Mouse (Mus musculus) thymus, adult 2 months (tissue): Measurements from ENCODE around the gene Gm20388.

Experiments
- CTCF ChIP-seq: fragments of 200-500 bp; IDR thresholded peaks from 2 replicates; pipeline ENCODE4 v1.5.1; 2012; ENCODE audit warnings: mild to moderate bottlenecking, control low read depth, low read length, moderate library complexity, borderline replicate concordance; ENCODE audit not compliant: control insufficient read depth, poor library complexity, insufficient read depth; ENCODE audit errors: extremely low read depth
- POLR2A ChIP-seq: fragments of 200-500 bp; IDR thresholded peaks from 2 replicates; pipeline ENCODE4 v1.6.1; 2012; ENCODE audit warnings: mild to moderate bottlenecking, low read length, control low read depth, moderate library complexity; ENCODE audit not compliant: control insufficient read depth, poor library complexity, insufficient read depth; ENCODE audit errors: extremely low read depth

DNA sequence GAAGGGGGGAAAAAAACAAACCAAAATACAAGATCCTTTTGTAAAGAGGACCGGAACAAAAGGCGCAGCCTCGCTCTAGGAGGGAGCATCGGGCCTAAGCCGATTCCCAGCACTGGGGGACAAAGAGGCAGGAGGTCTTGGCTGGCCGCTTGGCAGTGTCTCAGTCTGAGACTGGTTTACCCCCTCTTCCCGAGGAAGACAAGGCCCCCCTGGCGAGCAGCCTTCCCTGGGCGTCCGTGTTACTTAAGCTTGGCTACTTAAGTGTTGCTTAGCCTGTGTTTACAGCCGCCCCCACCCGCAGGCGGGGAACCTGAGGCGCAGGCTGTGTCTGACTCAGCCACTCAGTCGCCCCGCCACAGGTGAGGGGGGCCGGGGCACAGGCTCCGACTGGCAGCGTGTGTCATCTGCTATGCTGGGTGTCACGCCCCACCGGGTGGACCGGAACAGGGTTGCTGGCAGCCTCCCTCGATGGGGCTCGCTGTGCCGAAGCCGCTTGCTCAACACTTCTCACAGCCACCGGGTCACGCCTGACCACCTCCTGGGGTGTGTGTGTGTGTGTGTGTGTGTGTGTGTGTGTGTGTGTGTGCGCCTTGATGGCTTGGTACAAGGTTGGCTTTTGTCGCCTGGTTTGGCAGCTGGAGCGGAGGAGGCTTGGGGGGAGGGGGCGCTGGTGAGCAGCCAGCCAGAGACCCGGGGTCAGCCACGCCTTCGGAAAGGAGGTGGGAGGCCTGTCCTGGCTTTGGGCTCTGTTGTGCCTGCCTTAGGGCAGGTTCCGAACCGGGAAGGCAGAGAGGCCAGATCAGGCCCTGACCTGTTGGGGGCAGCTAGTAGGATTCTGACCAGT, 628.0 kb downstream of the Gm20388 start:
- TF ChIP-seq CTCF (0 out of 2 replicates have a peak, but pooled peaks have one; percentile 56), POLR2A (peak; percentile 68)
